Mouse (Mus musculus) right cerebral cortex, postnatal 36 days (tissue): Measurements from ENCODE around the gene Tm9sf4.

Experiments
- DNase-seq, 2 experiments: peaks; one replicate each; pipeline ENCODE4 v3.0.0; 2022; ENCODE audit warnings: low spot score in 2 of 2, mixed read lengths in 1 of 2

Tm9sf4 gene

GRCm38 (mm10) chr2:153259030-153259863 lies 98.1 kb downstream of the Tm9sf4 start:
- DNase-seq: no peak
